Mouse (Mus musculus) ovary, adult 18-20 months (tissue): ENCODE results near the gene Sdhaf1.
A peak's percentile ranks its signal among the peaks of the same experiment; 100 is the strongest.

Source experiments
- DNase-seq: peaks from one replicate; pipeline ENCODE4 v3.0.0; 2022; ENCODE audit warnings: low spot score, mixed read lengths

Gene Sdhaf1

DNA sequence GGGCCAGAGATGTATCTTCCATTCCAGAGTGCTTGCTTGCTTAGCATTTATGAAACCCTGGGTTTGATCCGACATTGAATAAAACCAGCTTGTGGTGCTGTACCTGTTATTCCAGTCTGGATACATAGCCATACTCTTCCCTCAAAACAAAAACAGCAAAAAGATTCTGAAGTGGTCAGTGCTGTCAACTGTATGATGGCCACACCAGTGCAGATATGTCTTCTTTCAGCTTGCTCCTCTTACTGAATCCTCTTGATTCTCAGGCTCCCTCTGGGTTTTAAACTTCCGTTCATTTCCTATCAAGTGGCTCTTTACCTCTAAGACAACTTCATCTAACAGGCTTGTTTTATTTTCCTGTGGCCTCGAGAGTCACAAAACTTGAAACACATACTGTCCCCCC is at the start of gene Sdhaf1:
Sdhaf1 (minus strand) TSS at position 101 of the 400 bp plus-strand sequence.
- DNase-seq: no peak

DNA sequence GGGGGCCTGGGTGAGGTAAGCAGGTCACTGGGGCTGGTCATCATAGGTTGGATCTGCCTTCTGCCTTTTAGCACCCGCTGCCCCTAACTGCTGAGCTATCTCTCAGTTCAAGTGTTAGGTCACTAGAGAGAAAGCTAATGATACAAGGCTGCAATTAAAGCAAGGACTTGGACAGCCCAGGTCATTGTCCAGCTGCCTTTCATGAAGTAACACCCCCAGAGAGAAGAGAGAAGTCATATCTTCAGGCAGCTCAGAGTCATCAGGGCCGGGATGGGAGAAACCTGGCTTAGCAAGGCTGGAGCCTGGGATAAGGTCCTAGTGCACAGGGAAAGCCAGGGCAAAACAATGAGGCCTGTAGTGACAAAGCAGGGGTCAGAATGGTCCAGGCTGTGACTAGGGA is 43.8 kb upstream of the Sdhaf1 start:
- DNase-seq: no peak

DNA sequence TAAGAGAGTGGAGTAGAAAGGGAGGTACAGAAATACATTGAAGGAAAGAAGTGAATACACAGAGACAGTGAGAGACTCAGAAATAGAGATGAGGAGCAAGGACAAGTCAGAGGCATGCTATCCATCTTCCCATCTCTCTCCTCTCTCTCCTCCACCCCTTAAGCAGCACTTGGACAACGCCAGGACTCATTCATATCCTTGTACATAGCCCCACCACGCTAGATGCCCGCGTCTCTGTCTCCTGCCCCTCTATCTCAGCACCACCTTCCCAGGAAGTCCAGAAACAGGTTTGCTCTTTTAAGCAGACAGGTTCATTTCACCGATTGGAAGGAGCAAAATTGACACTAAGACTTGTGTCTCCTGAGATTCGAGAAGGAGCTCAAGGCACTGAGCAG is 39.6 kb upstream of the Sdhaf1 start:
- no peak for DNase-seq

DNA sequence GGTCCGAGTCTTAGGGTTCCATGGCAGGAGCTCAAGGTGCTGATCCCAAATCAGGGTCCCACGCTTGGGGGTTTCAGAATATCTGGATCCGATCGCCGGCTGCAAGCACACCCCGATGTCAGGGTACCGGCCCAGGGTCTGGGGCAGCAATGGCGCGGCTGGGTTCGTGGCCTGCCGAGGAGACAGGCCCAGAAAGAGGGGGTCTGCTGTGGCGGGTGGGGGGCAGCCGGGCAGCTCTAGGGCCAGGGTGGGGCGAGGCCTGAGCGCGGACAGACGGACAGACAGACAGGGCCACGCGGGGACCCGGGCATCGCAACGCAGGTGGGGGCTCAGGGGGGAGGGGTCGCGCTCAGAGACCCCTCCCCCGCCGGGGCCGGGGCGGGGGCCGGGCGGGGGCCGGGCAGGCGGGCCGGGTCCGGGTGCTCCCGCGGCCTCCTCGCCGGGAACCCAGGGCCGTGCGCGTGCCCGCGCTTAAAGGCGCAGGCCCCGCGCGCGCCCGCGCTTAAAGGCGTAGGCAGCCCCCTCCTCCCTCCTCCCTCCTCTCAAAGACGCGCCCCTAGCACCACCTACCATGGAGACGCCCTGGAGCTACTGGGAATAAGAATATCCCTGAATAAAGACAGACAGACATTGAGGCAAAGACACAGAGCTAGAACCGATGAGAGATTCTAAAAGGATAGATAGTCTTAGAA is 39.1 kb upstream of the Sdhaf1 start, which contains the start of gene Lrfn3:
Lrfn3 (minus strand) TSS at position 121 of the 692 bp plus-strand sequence.
- no peak for DNase-seq

DNA sequence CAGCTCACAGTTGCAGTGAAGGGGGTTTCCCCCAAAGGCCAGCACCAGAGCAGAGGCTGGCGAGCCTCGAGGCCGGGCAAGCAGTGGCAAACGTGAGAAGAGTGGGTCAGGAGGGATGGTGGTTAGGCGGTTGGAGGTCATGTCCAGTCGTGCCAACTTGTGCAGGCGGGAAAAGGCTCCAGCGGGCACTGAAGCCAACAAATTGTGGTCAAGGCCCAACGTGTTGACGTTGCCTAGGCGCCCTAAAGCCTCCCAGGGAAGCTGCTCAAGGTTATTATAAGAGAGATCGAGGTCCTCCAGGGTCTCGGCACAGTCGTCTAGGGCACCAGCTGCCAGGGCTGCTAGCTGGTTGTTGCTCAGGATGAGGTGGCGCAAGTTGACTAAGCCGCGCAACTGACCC is 36.3 kb upstream of the Sdhaf1 start:
- peak; percentile 38 for DNase-seq

DNA sequence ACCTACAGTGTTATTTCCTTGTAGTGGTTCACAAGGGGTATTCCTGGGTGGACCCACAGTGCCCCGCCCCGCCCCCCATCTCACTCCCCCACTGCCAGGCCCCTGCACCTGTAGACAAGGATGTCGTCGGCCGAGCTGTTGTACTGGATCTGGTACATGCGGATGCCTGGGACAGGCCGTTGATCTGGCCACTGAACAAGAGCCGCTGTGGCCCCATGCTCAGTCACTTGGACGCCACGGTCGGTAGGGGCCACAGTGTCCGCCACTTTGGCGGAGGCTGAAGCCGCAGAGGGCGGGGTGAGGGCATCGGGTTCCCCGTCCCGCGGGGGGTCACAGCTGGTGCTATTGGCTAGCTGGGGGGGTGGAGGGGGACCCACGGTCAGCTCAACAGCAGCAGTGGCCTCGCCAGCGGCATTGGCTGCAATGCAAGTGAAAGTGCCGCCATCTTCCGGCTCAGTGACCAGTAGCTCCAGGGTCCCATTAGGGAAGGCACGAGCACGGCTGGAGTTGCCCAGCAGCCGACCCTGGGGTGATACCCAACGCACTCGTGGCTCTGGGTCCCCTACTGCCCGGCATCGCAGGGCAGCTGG is 35.7 kb upstream of the Sdhaf1 start:
- DNase-seq: no peak

DNA sequence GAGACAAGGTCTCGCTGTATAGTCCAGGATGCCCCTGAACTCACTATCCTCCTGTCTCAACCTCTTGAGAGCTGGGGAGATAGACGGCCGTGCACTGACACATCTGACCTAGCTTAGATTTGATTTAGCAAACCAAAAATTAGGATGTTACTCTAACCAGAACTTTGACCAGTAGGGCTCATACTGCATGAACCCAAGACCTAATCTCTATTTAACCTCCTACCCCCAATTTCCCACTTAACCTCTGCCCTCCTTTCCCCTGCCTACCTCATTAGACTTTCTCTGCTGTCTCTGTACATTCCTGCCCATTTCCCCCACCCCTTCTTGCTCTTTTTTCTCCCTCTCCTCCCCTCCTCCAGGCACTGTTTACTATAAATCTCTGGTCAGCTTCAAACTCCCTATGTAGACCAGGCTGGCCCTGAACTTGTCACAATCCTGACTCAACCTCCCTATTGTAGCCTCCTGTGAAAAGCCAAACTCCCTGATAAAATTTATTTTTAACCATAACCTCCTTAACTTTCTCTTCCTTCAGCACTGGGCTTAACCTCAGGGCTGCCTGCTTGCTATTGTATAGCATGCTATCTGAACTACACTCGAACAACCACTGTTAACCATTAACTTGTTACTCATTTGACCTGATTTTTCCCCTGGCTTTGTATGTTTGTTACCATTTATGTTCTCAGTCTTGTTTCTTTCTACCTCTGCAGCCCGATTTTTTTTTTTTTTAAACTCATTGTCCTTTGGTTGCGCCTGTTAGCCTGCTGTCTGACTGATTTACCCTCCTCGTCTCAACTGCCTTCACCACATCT is 34.9 kb upstream of the Sdhaf1 start:
- DNase-seq: no peak

DNA sequence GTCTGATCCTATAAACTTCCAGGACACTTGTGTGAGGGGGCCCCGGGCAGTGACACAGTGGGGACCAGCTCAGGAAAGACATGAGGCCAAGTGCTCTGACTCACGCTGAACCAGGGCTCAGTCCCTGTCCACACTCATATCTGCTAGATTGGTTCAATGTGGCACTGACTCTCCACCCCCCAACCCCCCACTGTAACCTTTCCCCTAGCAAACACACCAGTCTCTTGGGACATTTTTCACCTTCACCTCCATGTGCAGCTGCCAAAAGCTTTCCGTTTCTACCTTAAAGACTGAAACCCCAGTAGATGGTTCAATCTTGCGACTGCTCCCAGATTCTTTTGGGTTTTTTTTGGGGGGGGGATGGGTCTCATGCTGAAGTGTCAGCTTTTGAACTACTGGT is 30.4 kb upstream of the Sdhaf1 start:
- DNase-seq: no peak

DNA sequence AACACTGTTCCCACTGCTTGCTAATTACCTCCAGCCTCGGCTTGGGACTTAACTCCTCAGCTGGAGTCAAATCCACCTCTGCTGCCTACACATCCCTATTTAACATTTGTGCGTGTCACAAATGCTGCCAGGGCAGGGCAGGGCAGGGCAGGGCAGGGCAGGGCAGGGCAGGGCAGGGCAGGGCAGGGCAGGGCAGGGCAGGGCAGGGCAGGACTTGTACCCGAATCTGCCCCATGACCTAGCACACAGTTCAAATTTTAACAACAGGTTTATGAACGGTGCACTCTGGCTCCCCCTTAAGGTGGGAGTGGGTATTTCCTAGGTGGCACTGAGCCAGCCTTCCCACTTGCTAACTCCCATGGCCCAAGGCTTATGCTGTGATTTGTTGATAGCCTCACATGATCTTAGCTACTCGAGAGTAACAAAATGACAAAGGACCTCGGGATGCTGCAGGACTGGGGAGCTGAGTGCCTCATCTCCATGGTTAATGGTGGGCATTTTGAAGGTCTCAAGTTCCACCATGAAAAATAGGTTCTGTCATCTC is 29.7 kb upstream of the Sdhaf1 start:
- DNase-seq: no peak

DNA sequence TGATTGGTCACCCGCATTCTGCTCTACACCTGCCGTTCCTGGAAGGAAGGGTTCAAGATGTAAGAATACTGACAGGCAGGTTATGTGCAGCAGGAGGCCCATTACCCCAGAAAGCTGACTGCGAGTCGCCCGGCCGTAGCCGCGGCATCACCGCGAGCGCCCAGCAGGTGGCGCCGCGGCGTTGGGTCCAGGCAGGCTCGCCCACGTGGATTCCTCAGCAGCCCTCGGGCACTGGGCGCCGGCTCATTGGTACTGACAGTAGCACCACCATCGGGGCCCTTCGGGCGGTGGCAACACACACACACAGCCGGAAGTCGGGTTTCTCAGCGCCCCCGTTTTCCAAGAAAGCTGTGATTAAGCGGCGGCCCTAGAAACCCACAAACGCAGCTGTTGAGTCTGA is 24.1 kb upstream of the Sdhaf1 start:
- no peak for DNase-seq

DNA sequence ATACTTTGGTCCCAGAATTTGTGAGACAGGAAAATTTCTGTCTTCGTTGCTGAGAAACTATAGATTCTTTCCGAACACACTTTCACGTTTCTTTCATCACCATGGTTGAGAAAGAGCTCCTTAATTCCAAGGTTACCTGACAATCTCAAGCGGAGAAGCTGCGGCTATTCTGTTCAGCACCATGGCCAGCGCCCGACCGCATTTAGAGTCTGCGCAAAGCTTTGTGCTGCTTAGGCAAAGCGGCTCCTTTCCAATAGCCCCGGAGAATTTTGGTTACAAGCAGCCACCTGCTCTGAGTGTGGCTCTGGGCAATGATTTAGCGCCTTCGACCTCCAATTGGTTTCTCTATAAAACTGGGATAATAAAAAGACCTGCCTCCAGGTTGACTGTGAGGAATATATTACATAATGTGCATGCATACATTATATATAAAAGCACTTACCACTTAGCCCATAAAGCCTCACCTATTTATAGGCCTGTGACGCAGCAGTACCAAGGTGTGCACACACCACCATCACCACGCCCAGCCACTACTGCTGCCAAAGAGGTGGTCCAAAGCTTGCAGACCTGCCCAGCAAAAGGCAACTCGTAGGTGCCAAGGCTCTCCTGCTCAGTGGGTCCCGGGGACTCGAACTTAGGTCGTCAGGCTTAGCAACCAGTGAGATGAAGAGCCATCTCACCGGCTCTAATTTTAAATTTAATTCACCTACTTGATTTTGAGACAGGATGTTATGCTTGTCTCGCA is 23.1 kb upstream of the Sdhaf1 start:
- DNase-seq: no peak

DNA sequence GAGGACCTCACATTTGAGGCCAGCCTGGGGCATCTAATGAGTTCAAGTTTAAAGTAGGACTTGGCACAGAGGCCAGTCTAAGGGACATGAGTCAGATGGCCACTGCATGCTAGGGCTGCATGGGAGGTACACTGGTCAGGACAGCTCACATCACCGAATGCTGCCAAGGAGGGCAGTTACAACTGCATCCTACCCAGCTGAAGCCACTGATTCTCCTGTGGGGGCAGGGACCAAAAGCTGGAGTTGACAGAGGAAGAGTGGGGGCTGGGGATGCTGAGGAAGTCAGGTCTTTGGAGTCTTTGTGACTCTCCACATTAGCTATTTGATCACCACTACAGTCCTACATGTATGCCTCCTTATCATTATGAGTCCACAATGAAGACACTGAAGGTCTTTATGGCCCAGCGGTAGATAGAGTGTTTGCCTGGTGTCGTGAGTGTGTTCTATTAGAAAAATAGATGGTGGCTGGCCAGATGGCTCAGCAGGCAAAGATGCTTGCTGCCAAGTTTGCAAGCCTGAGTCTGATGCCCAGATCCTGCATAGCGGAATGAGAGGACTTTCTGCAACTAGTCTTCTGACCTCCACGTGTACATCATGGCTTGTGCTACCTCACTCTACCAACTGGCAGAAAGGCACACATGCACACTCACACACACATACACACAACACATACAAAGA is 15.9 kb upstream of the Sdhaf1 start:
- DNase-seq: no peak

DNA sequence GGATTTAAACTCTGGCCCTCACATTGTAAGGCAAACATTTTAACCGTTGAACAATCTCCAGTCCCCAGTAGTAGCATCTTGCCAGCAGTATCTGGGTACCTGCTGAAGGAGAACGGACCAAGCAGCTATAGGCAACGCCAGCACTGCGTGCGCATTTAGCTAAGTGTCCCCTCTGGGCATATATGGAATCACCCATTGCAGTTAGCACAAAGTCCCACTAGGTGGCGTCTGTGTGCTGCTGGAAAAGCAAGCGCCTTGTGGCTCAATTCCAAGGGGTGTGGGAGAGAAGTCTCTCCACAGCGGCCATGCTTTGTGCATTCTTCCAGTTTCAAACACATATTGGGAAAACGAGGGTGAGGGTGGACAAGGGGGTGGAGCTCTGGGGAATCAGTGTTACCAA is 12.7 kb upstream of the Sdhaf1 start:
- DNase-seq: peak; percentile 52

DNA sequence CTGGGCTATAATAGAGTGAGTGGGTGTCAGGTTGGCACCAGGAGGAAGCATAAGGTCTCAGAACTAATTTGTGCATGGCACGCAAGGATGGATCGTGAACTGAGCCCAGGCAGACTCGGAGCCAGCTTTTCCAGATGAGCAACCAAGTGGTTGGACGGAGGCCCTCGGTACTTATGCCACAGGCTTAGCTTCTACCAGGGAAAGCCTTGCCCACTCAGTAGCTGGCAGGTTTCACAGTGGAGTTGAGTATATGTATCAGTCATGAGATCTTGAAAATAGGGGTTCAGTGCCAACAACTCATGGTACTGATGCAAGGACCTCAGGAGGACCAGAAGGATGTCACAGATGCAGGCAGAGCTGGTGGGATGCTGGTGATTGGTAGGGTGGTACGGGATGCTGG is 12.0 kb upstream of the Sdhaf1 start:
- DNase-seq: no peak

DNA sequence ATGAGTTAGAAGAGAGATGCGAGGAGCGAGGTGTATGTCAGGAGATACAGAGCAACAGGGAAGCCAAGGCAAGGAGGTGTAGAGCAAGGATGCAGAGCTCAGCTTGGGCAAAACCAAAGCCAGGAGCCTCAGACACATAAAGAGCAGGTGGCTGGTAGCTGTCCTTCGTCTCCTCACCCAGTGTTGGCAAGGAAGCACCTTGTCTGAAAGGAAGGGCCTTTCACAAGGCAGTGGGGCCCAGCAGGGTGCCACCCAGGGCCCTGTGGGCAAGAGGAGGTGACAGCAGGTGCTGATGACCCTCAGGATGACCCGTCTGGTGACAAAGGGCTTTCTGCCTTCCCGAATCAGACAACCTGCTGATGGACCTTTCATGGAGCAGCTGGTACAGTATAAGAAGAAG is 10.9 kb upstream of the Sdhaf1 start:
- no peak for DNase-seq

DNA sequence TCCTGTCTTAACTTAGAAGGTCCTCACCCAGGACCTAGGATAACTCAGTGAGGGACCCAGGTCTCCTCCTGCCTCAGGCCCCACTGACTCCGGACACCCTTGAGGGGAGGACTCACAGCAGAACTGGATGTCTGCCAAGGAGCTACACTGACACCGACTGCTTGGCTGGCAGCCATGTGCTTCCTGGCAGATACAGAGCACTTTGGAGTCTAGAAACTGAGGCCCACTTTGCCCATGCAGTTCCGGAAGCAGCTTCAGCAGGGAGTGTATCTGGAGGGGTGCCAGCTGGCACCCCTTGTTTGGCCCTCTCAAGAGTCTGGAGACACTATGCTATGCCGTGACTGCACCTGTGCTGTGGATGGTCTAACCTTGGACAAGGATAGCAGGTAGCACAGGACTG is 9.7 kb upstream of the Sdhaf1 start:
- DNase-seq: peak; percentile 77

DNA sequence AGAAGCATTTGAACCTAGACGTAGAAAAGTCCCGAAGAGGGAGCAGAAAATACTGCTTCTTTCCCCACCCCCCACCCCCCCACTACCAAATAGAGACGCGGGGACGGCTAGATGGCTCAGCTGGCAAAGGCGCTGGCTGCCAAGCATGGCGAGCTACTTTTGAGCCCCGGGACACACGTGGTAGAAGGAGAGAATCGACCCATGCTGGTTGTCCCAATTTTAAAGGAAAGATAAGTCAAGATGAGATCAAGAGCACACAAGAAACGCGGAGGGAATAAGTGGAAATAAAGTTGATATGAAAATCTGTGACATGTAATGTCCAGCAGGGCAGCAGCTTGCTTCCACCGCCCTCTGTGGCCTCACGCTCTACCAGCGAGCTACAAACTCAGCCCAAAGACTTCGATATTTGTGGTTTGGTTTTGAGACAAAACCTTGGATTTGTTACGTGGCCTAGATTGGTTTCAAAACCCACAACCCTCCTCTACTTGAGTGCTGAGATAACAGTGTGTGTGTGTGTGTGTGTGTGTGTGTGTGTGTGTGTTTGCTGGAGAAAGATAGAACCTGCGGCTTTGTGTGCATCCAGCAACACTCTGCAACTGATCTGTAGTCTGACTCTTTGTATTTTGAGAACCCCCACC is 9.0 kb upstream of the Sdhaf1 start:
- DNase-seq: no peak

DNA sequence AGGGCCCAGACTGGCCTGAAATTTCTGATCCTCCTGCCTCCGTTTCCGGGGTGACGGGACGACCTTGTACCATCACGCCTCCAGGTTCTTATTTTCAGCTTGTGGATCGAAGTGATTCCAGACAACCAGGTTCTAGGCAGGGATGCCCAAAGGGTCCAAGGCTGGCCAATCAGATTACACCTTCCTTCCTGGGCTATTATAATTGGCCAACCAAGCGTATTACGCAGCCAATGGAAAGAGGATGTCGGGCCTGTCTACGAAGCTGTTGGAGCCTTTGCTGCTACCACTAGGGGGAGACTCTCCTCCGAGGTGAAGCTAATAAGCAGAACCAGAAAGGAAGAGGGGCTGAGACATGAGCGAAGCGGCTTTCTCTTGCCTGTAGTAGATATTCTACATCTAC is 8.2 kb upstream of the Sdhaf1 start:
- DNase-seq: peak; percentile 36

DNA sequence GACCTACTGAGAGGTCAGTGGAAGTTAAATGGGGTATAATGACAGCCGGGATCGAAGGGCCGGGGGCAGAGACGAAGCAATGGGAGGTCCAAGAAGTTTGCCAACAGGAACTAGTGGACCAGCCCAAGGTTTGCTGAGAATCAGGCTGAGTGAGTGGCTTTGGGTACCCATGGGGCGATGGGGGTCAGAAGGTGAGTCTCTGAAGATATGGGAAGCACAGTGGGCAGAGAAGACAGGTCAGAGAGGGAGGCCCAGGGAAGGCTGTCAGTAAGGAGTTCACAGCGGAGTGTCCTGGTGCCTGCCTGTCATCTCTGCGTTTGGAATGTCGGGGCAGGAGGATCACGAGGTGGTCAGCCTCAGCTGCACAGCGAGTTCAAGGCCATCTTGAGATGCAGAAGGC is 4.7 kb upstream of the Sdhaf1 start:
- DNase-seq: no peak

DNA sequence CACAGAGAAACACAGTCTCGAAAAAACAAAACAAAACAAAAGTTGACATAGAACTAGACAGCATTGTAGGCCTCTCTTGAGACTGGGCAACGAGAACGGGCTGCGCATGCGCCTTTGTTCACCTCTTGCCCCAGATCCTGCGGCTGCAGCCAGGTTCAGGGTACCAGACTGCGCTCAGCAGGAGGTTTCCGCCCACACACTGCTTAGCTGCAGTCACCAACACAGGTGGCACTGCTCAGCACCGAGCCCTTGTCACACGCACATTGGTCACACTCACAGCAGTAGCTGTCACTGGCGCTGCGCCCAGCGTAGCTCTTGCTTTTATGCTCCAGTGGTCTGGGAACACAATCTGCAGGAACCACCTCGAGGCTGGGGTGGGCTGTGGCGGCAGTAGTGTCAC is 3.4 kb upstream of the Sdhaf1 start:
- no peak for DNase-seq

DNA sequence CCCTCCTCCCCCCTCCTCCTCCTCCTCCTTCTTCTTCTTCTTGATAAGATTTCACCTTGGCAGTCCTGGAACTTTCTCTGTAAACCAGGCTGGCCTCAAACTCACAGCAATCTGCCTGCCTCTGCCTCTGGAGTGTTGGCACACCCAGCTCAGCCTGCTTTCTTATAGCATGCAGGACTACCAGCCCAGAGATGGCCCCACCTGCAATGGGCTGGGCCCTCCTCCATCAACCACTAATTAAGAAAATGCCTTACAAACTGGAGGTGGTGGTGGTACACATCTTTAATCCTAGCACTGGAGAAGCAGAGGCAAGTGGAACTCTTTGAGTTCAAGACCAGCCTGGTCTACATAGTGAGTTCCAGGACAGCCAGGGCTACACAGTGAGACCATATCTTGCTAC is 2.7 kb upstream of the Sdhaf1 start:
- DNase-seq: no peak
